Mouse (Mus musculus) midbrain, embryonic 16.5 days (tissue): ENCODE data around the gene Spag5. TPM values are rescaled to one million over a fixed set of nuclear protein-coding genes. Genes with fewer than 3 reads are reported as not detected.
A peak's percentile ranks its signal among the peaks of the same experiment; 100 is the strongest.

Experiments used
- ATAC-seq: fragments of 200-750 bp; cut with Nextera tagmentation; 2 replicates; pipeline ENCODE4 v1.8.0; 2017; ENCODE audit warnings: moderate TSS enrichment
- H3K27ac ChIP-seq: fragments of 300-500 bp; sonication (generic); 2 replicates; pipeline ENCODE4 v1.5.1; 2014; ENCODE audit warnings: mild to moderate bottlenecking, low read length, mixed read lengths
- H3K27me3 ChIP-seq: fragments of 300-500 bp; sonication (generic); 2 replicates; pipeline ENCODE4 v1.6.1; 2014; ENCODE audit warnings: low read depth, low read length, mixed read lengths; ENCODE audit not compliant: control insufficient read depth, insufficient read depth
- H3K36me3 ChIP-seq: fragments of 300-500 bp; sonication (generic); 2 replicates; pipeline ENCODE4 v1.6.1; 2014; ENCODE audit warnings: mild to moderate bottlenecking, low read length, moderate library complexity, mixed read lengths; ENCODE audit not compliant: control insufficient read depth, insufficient read depth
- H3K4me1 ChIP-seq: fragments of 300-500 bp; sonication (generic); 2 replicates; pipeline ENCODE4 v1.6.1; 2014; ENCODE audit warnings: mild to moderate bottlenecking, low read length, mixed read lengths; ENCODE audit not compliant: control insufficient read depth, insufficient read depth
- H3K4me2 ChIP-seq: fragments of 300-500 bp; sonication (generic); 2 replicates; pipeline ENCODE4 v1.6.1; 2014; ENCODE audit warnings: mild to moderate bottlenecking, low read length, mixed read lengths
- H3K4me3 ChIP-seq: fragments of 300-500 bp; sonication (generic); 2 replicates; pipeline ENCODE4 v1.5.1; 2014; ENCODE audit warnings: low read depth, mild to moderate bottlenecking, low read length, moderate library complexity, mixed read lengths
- H3K9ac ChIP-seq: fragments of 300-500 bp; sonication (generic); 2 replicates; pipeline ENCODE4 v1.6.1; 2014; ENCODE audit warnings: low read depth, low read length, mixed read lengths
- H3K9me3 ChIP-seq: fragments of 300-500 bp; sonication (generic); replicated peaks from 2 replicates; pipeline ENCODE4 v1.6.1; 2014; ENCODE audit warnings: mild to moderate bottlenecking, low read length, mixed read lengths; ENCODE audit not compliant: control insufficient read depth, poor library complexity, severe bottlenecking
- WGBS: fragments of 180-500 bp; shearing (Covaris S2); extraction: QIAGEN DNeasy Blood & Tissue Kit; methylation state at CpG from one replicate; pipeline ENCODE4 v1.1.7; 2014; 5-methylcytosine and 5-hydroxymethylcytosine counted together
- polyA plus RNA-seq: library from polyadenylated mRNA; unstranded; fragments of >200 nt; fragmentation: Nextera tagmentation; extraction: Ambion mirVana; gene quantifications from 2 replicates; pipeline ENCODE4 v1.2.1, GENCODE M21; 2015

Spag5 gene
- polyA plus RNA-seq, 1 experiment from 2014 or later = 4.2 TPM

DNA sequence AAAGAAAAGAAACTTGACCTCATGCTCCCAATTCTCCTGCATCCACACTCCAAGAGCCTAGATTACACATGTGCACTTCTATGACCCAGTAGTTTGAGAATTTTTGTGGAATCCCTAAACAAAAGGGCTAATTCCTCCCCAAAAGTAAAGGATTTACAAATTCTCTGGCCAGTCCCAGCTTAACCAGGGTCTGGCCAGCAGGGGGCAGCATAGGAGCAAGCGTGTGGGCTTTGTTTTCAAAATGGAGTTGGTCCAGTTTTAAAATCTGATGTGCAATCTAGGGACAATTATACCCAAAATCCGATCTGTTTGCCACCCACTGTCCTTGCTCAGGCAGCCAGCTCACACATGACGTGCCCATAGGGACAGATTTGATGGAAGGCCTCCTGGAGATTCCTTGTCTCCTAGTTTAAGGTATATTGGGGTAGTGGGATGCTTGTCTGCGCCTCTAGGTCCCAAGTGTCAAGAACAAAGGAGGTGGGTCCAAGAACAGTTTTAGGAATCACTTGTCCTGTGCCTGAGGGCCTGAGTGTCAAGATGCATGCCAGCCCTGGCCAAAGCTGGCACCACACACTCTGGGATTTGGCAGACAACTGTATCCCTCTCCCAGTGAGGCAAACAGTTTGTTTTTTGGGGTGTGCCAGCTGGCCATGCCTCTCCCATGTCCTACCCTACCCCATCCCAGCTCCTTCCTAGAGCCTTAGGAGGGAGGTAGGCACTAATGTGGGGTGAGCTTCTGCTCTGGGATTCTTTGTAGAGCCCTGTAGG, 54.3 kb downstream of the Spag5 start:
- no peak for ATAC-seq
- H3K9ac ChIP-seq = no peak overlapping the region
- H3K4me1 ChIP-seq = 0 out of 2 replicates have a peak, but pooled peaks cover 2% of the 10 kb centered on the region
- no peak overlapping the region for H3K27ac ChIP-seq
- no peaks in the 10 kb centered on the region for H3K9me3 ChIP-seq
- no peak overlapping the region for H3K4me3 ChIP-seq
- no peaks in the 10 kb centered on the region for H3K27me3 ChIP-seq
- H3K36me3 ChIP-seq = no peaks in the 10 kb centered on the region
- 34% methylated on average over 4 of the region's 4 CpGs for WGBS
- H3K4me2 ChIP-seq = no peak overlapping the region

DNA sequence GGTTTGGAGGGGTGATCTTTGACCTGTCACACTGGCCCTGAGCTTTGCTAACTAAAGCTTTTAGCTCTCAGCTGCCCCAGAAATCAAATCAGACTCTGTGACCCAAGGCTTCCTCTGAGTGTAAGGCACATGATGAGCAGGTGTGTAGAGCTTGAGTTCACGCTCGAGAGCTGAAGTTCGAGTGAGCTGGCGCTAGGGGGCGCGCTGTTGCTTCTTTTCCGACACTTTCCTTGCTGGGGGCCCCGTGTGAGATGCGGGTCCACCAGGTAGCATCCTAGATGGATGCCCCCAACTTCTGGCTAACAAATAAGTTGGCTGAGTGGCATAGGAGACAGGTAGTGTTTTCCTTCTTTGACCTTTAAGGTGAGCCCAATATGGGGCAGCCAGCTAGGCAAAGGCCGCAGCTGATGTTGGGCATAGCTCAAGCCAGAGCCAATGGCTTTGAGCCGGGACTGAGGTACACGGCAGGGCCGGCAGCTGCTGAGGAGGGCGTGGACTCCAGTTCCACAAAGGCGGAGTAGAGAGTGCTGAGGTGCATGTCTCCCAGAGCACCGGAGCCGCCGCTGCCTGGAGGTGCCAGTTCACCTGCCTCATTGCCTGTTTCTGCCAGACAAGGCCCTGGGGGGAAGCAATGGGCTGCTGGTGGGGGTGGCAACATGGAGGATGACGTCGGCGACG, 57.1 kb downstream of the Spag5 start:
- 0 out of 2 replicates have a peak, but pooled peaks cover 2% of the 10 kb centered on the region for H3K4me1 ChIP-seq
- no peak for ATAC-seq
- no peaks in the 10 kb centered on the region for H3K27me3 ChIP-seq
- 12% methylated on average over 22 of the region's 22 CpGs for WGBS
- no peaks in the 10 kb centered on the region for H3K9me3 ChIP-seq
- H3K4me3 ChIP-seq = no peak overlapping the region
- no peaks in the 10 kb centered on the region for H3K36me3 ChIP-seq
- H3K9ac ChIP-seq = no peak overlapping the region
- H3K4me2 ChIP-seq = no peak overlapping the region
- H3K27ac ChIP-seq = no peak overlapping the region

GRCm38 (mm10) chr11:78360125-78360788, 58.9 kb downstream of the Spag5 start:
- H3K9ac ChIP-seq = 0 out of 2 replicates have a peak overlapping the region, but pooled peaks have one; percentile 2
- 13% methylated on average over 13 of the region's 13 CpGs for WGBS
- H3K4me3 ChIP-seq = peak overlapping the region; percentile 18; the same call in 1 of the 2 replicates

DNA sequence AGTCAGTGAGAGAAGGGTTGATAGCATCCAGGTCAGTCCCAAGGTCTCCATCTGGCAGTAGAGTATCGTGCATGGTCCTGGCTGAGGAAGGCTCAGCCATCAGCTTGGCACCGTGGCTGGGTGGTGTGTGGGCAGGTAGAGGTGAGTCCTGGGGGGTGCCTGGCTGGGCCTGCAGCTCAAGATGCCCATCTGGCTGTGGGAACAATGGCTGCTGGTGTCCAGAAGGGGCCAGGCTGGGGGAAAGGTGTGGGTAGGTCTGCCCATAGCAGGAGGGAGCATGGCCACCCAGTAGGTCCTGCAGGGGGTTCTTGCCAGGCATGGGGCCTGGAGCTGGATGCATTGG, 59.4 kb downstream of the Spag5 start:
- Histone ChIP-seq H3K9me3 (no peaks in the 10 kb centered on the region), H3K9ac (no peak overlapping the region), H3K27ac (no peak overlapping the region), H3K4me2 (no peak overlapping the region), H3K4me1 (no peaks in the 10 kb centered on the region), H3K27me3 (no peaks in the 10 kb centered on the region), H3K4me3 (no peak overlapping the region), H3K36me3 (no peaks in the 10 kb centered on the region)
- WGBS = 74% methylated on average over 2 of the region's 2 CpGs
- ATAC-seq = no peak

More at GRCm38 (mm10) chr11:78360125-78360788, 58.9 kb downstream of the Spag5 start:
- peak; percentile 42; the same call in 1 of the 2 replicates for ATAC-seq
- Histone ChIP-seq H3K27me3 (no peaks in the 10 kb centered on the region), H3K4me2 (peak overlapping the region; percentile 44), H3K9me3 (no peaks in the 10 kb centered on the region), H3K27ac (no peak overlapping the region), H3K4me1 (0 out of 2 replicates have a peak, but pooled peaks cover 2% of the 10 kb centered on the region), H3K36me3 (no peaks in the 10 kb centered on the region)

DNA sequence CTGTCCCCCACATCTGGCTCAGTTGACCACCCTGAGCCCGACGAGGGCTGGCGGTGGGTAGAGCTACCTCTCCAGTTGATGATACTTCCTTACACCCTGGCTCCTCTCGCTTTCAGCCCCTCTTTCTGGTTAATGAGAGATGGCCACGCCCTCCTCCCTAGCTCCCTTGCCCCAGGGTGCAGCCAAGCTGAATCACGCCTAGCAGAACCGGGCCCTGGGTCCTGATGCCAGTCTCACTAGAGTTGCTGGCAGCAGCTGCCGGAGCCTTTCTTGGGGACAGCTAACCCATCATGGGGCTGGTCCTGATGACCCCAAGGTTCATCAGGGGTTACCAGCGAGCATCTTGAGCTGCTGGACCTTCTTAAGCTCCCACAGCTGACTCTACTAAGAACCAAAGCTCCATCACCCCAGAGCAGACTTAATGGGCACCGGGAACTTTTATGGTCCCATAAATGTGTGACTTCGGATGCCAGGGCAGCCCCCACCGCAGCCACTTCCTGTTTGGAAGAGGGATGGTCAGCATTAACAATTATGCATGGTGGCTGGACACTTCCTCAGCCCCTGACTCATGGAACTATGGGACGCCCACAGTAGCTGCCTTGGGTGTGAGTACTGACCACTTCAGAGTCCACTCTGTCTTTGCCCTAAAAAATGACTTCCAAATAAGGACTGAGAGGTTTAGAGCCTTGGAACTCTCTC, 62.1 kb downstream of the Spag5 start:
- Histone ChIP-seq H3K9ac (no peak overlapping the region), H3K4me1 (no peaks in the 10 kb centered on the region), H3K4me2 (no peak overlapping the region), H3K36me3 (no peaks in the 10 kb centered on the region), H3K27me3 (no peaks in the 10 kb centered on the region), H3K9me3 (no peaks in the 10 kb centered on the region), H3K27ac (no peak overlapping the region), H3K4me3 (no peak overlapping the region)
- no peak for ATAC-seq
- WGBS = 85% methylated on average over 13 of the region's 13 CpGs

GRCm38 (mm10) chr11:78364103-78364502, 62.8 kb downstream of the Spag5 start:
- Histone ChIP-seq H3K27me3 (no peaks in the 10 kb centered on the region), H3K36me3 (no peaks in the 10 kb centered on the region), H3K4me2 (no peak overlapping the region), H3K4me1 (no peaks in the 10 kb centered on the region), H3K4me3 (no peak overlapping the region), H3K9me3 (no peaks in the 10 kb centered on the region), H3K27ac (no peak overlapping the region), H3K9ac (no peak overlapping the region)
- whole genome bisulfite sequencing = 47% methylated on average over 7 of the region's 8 CpGs
- no peak for ATAC-seq

DNA sequence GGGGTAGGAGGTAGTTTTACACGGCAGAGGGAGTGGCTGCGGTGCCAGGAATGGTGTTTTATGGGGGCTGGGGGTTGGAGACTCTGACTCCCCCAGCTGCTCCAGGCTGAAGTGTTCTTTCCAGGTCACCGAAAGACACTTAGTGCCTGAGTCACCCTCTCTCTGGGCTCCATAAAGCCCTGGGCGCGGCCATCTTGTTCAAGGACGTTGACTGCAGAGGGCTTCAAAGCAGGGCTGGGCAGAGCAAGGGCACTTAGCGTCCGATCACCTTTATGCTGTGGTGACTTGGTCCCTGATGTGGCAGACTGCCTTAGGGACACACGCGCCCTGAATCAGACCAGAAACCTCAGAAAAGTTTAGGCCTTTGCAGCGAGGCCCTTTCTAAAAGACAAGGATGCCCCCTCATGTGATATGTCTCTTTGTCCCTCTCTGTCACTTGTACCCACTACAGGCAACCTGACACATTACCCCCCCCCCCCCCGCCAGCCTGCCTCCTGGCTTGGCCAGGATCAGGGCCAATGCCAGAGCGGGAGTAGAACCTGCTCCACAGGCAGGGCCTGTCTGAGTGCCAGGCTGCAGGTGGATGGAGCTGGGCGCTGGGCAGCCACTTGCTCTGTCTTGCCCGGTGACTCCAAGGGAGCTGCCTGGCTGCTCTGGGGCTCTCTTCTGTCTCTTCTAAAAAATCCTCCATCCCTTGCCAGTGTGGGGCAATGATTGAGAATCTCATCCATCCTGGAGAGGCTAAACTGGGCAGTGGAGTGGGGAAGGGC, 66.3 kb downstream of the Spag5 start:
- Histone ChIP-seq H3K9me3 (no peaks in the 10 kb centered on the region), H3K36me3 (no peaks in the 10 kb centered on the region), H3K27ac (no peak overlapping the region), H3K4me1 (no peaks in the 10 kb centered on the region), H3K27me3 (no peaks in the 10 kb centered on the region), H3K9ac (no peak overlapping the region), H3K4me2 (no peak overlapping the region), H3K4me3 (no peak overlapping the region)
- ATAC-seq = no peak
- WGBS = 92% methylated on average over 15 of the region's 15 CpGs

- Histone ChIP-seq H3K27ac (no peak overlapping the region), H3K4me2 (no peak overlapping the region), H3K9me3 (no peaks in the 10 kb centered on the region), H3K36me3 (no peaks in the 10 kb centered on the region), H3K4me3 (no peak overlapping the region), H3K4me1 (no peaks in the 10 kb centered on the region), H3K27me3 (no peaks in the 10 kb centered on the region), H3K9ac (no peak overlapping the region)
- 55% methylated on average over 1 of the region's 1 CpGs for WGBS
- ATAC-seq = no peak
Observed at GRCm38 (mm10) chr11:78370389-78370788, 69.1 kb downstream of the Spag5 start.
